Mouse (Mus musculus) thymus, adult 2 months (tissue): ENCODE results near the gene Ipcef1. TPM values are rescaled to one million over a fixed set of nuclear protein-coding genes. Genes with fewer than 3 reads are reported as not detected.

Experiments used
- DNase-seq: peaks from one replicate; pipeline ENCODE4 v3.0.0; 2021
- H3K27ac ChIP-seq: fragments of 200-500 bp; 2 replicates; pipeline ENCODE4 v1.5.1; 2012; ENCODE audit warnings: low read length, control low read depth; ENCODE audit not compliant: control insufficient read depth, insufficient read depth
- H3K27me3 ChIP-seq: fragments of 200-500 bp; 2 replicates; pipeline ENCODE4 v1.6.1; 2012; ENCODE audit warnings: mild to moderate bottlenecking, low read length, moderate library complexity, mixed read lengths; ENCODE audit not compliant: control insufficient read depth, insufficient read depth
- H3K36me3 ChIP-seq: fragments of 200-500 bp; 2 replicates; pipeline ENCODE4 v1.6.1; 2012; ENCODE audit warnings: mild to moderate bottlenecking, low read length, moderate library complexity; ENCODE audit not compliant: control insufficient read depth, insufficient read depth
- H3K4me1 ChIP-seq: fragments of 200-500 bp; replicated peaks from 2 replicates; pipeline ENCODE4 v1.6.1; 2012; ENCODE audit warnings: low read length; ENCODE audit not compliant: control insufficient read depth, insufficient read depth
- H3K4me3 ChIP-seq: fragments of 200-500 bp; 2 replicates; pipeline ENCODE4 v1.5.1; 2012; ENCODE audit warnings: mild to moderate bottlenecking, low read length, control low read depth, moderate library complexity; ENCODE audit not compliant: control insufficient read depth, insufficient read depth
- CTCF ChIP-seq: fragments of 200-500 bp; IDR thresholded peaks from 2 replicates; pipeline ENCODE4 v1.5.1; 2012; ENCODE audit warnings: mild to moderate bottlenecking, control low read depth, low read length, moderate library complexity, borderline replicate concordance; ENCODE audit not compliant: control insufficient read depth, poor library complexity, insufficient read depth; ENCODE audit errors: extremely low read depth
- POLR2A ChIP-seq: fragments of 200-500 bp; IDR thresholded peaks from 2 replicates; pipeline ENCODE4 v1.6.1; 2012; ENCODE audit warnings: mild to moderate bottlenecking, low read length, control low read depth, moderate library complexity; ENCODE audit not compliant: control insufficient read depth, poor library complexity, insufficient read depth; ENCODE audit errors: extremely low read depth
- WGBS: fragments of 180-500 bp; shearing (Covaris S2); methylation state at CpG from one replicate; pipeline ENCODE4 v1.1.7; 2018; 5-methylcytosine and 5-hydroxymethylcytosine counted together
- polyA plus RNA-seq: library from polyadenylated mRNA; depleted of rRNA; stranded (reverse); fragments of >200 nt; gene quantifications from 2 replicates; pipeline ENCODE4 v1.2.3, GENCODE M21; 2012

Gene Ipcef1
- polyA plus RNA-seq, 1 experiment = 7.6 TPM

- Histone ChIP-seq H3K36me3 (no peaks in the 10 kb centered on the region), H3K27me3 (no peaks in the 10 kb centered on the region), H3K4me3 (no peak overlapping the region), H3K27ac (no peak overlapping the region), H3K4me1 (peaks cover 6% of the 10 kb centered on the region)
- WGBS = 97% methylated on average over 5 of the region's 5 CpGs
- no peak for DNase-seq
- TF ChIP-seq POLR2A (no peak), CTCF (no peak)
Measured at GRCm38 (mm10) chr10:6958791-6959190, 93.5 kb downstream of the Ipcef1 start.

GRCm38 (mm10) chr10:6956357-6956756 lies 95.9 kb downstream of the Ipcef1 start:
- no peak for TF ChIP-seq CTCF
- no peak for TF ChIP-seq POLR2A
- Histone ChIP-seq H3K27ac (no peak overlapping the region), H3K36me3 (peaks cover 6% of the 10 kb centered on the region; the same call in 1 of the 2 replicates), H3K4me3 (no peak overlapping the region), H3K4me1 (peaks cover 6% of the 10 kb centered on the region), H3K27me3 (no peaks in the 10 kb centered on the region)
- peak; percentile 12 for DNase-seq
- 26% methylated on average over 2 of the region's 2 CpGs for WGBS

GRCm38 (mm10) chr10:6954533-6954932 lies 97.7 kb downstream of the Ipcef1 start:
- H3K27me3 ChIP-seq = no peaks in the 10 kb centered on the region
- no peak overlapping the region for H3K4me3 ChIP-seq
- H3K4me1 ChIP-seq = peaks cover 6% of the 10 kb centered on the region
- H3K36me3 ChIP-seq = peaks cover 6% of the 10 kb centered on the region; the same call in 1 of the 2 replicates
- TF ChIP-seq POLR2A = no peak
- no peak for TF ChIP-seq CTCF
- DNase-seq = no peak
- H3K27ac ChIP-seq = no peak overlapping the region

- H3K4me1 ChIP-seq = peaks cover 6% of the 10 kb centered on the region
- no peaks in the 10 kb centered on the region for H3K27me3 ChIP-seq
- no peak for DNase-seq
- no peak overlapping the region for H3K27ac ChIP-seq
- TF ChIP-seq POLR2A = no peak
- no peak for TF ChIP-seq CTCF
- 91% methylated on average over 1 of the region's 1 CpGs for WGBS
- H3K36me3 ChIP-seq = peaks cover 6% of the 10 kb centered on the region; the same call in 1 of the 2 replicates
- H3K4me3 ChIP-seq = no peak overlapping the region
Measured at GRCm38 (mm10) chr10:6953115-6953514, 99.2 kb downstream of the Ipcef1 start.

GRCm38 (mm10) chr10:6936671-6937425 lies 115.4 kb downstream of the Ipcef1 start:
- no peaks in the 10 kb centered on the region for H3K4me1 ChIP-seq
- no peak overlapping the region for H3K27ac ChIP-seq
- no peak overlapping the region for H3K4me3 ChIP-seq
- no peak for DNase-seq
- 98% methylated on average over 4 of the region's 4 CpGs for WGBS
- no peaks in the 10 kb centered on the region for H3K27me3 ChIP-seq
- TF ChIP-seq POLR2A = no peak
- TF ChIP-seq CTCF = no peak
- H3K36me3 ChIP-seq = peaks cover 6% of the 10 kb centered on the region; the same call in 1 of the 2 replicates

- no peak for DNase-seq
- H3K4me3 ChIP-seq = no peak overlapping the region
- H3K27ac ChIP-seq = no peak overlapping the region
- H3K27me3 ChIP-seq = no peaks in the 10 kb centered on the region
- H3K4me1 ChIP-seq = no peaks in the 10 kb centered on the region
- peaks cover 6% of the 10 kb centered on the region; the same call in 1 of the 2 replicates for H3K36me3 ChIP-seq
- 96% methylated on average over 3 of the region's 3 CpGs for WGBS
- no peak for TF ChIP-seq POLR2A
- no peak for TF ChIP-seq CTCF
Measured at GRCm38 (mm10) chr10:6934776-6935175, 117.5 kb downstream of the Ipcef1 start.

- WGBS = 72% methylated on average over 2 of the region's 2 CpGs
- Histone ChIP-seq H3K36me3 (peaks cover under 1% of the 10 kb centered on the region; the same call in 1 of the 2 replicates), H3K27me3 (no peaks in the 10 kb centered on the region), H3K4me3 (no peak overlapping the region), H3K27ac (no peak overlapping the region), H3K4me1 (no peaks in the 10 kb centered on the region; the same call in 1 of the 2 replicates)
- TF ChIP-seq CTCF = no peak
- TF ChIP-seq POLR2A = no peak
- no peak for DNase-seq
Measured at GRCm38 (mm10) chr10:6930889-6931288, 121.4 kb downstream of the Ipcef1 start.
